Mouse (Mus musculus): ENCODE data around the gene Acot7. TPM values are rescaled to one million over a fixed set of nuclear protein-coding genes. Genes with fewer than 3 reads are reported as not detected.
"Not testable (repeated sequence)": the region's sequence is repeated elsewhere in the genome, so short reads cannot be mapped to it uniquely, and the experiment has no call there.

Gene Acot7
- polyA plus RNA-seq, 1 experiment from 2014 or later = 51.1 TPM

DNA sequence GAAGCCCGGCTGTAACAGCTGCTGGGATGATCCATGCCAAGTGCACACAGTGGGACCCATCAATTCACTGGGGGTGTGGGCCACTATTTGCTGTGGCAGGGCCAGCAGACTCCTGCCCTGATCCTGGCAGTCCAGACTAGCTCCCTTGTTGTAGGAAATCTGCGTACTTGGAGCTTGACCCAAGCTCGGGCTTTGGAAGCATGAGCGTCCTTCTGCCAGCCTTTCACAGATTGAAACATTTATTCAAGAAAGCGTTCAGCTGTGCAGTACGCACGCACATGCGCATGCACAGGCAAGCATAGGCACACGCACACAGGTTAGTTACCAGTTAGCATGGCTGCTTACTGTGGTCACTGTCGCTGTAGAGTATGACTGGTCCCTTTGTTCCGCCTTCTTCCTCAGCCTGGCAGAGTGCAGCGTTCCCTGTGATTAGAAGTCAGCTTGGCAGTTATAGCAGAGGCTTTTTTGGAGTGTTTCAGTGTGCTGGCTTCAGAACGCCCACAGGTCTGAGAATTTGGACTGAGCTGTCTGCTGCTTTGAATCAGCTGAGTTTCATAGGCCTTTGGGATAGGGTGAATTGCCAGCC, 49.1 kb downstream of the Acot7 start:
- Histone ChIP-seq H3K4me1 (replicated peaks; ENCODE audit: control insufficient read depth, insufficient read depth, low read length) (no peaks in the 10 kb centered on the region), H3K9ac (ENCODE audit: low read depth, low read length) (no peak overlapping the region), H3K4me3 (ENCODE audit: low read depth, low read length) (no peak overlapping the region), H3K36me3 (ENCODE audit: control insufficient read depth, insufficient read depth, low read length) (peaks cover 3% of the 10 kb centered on the region; the same call in 1 of the 2 replicates), H3K27me3 (replicated peaks; ENCODE audit: control insufficient read depth, insufficient read depth, low read length) (no peaks in the 10 kb centered on the region), H3K27ac (ENCODE audit: low read depth, low read length) (no peak overlapping the region), H3K4me2 (no peak overlapping the region), H3K9me3 (ENCODE audit: control insufficient read depth, low read length) (no peaks in the 10 kb centered on the region)
- ATAC-seq (replicated peaks; ENCODE audit: low FRiP score) = no peak
- no peak for DNase-seq (ENCODE audit: low spot score)
- 89% methylated on average over 13 of the region's 13 CpGs for whole genome bisulfite sequencing

- Histone ChIP-seq H3K9ac (ENCODE audit: low read depth, low read length) (no peak overlapping the region), H3K4me1 (replicated peaks; ENCODE audit: control insufficient read depth, insufficient read depth, low read length) (no peaks in the 10 kb centered on the region), H3K36me3 (ENCODE audit: control insufficient read depth, insufficient read depth, low read length) (peaks cover 3% of the 10 kb centered on the region; the same call in 1 of the 2 replicates), H3K9me3 (ENCODE audit: control insufficient read depth, low read length) (no peaks in the 10 kb centered on the region), H3K4me3 (ENCODE audit: low read depth, low read length) (no peak overlapping the region), H3K4me2 (no peak overlapping the region), H3K27ac (ENCODE audit: low read depth, low read length) (no peak overlapping the region), H3K27me3 (replicated peaks; ENCODE audit: control insufficient read depth, insufficient read depth, low read length) (no peaks in the 10 kb centered on the region)
- no peak for DNase-seq (ENCODE audit: low spot score)
- 77% methylated on average over 12 of the region's 12 CpGs for WGBS
- no peak for ATAC-seq (replicated peaks; ENCODE audit: low FRiP score)
Observed at GRCm38 (mm10) chr4:152227749-152228527, 50.0 kb downstream of the Acot7 start.

DNA sequence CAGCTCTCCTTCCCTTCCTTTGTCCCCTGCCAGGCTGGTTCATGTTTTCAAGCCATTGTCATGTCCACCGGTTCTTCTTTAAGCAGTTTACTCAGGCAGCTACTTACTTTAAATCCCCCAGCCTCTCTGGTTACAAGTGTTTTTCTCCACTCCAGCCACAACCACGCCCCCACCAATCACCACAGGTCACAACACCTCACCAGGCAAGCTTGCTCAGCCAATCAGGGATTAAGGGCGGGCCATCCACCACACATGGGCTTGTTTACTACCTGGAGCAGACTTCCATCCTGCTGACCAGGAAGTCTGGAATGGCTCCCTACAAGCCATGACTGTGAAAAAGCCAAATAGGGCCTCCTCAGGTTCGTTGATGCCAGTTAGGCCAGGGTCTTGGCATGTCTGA, 52.4 kb downstream of the Acot7 start:
- not testable (repeated sequence) for H3K9ac ChIP-seq (ENCODE audit: low read depth, low read length); H3K27ac ChIP-seq (ENCODE audit: low read depth, low read length); H3K36me3 ChIP-seq (ENCODE audit: control insufficient read depth, insufficient read depth, low read length); H3K4me3 ChIP-seq (ENCODE audit: low read depth, low read length); DNase-seq (ENCODE audit: low spot score); ATAC-seq (replicated peaks; ENCODE audit: low FRiP score); H3K27me3 ChIP-seq (replicated peaks; ENCODE audit: control insufficient read depth, insufficient read depth, low read length); H3K9me3 ChIP-seq (ENCODE audit: control insufficient read depth, low read length); H3K4me2 ChIP-seq; H3K4me1 ChIP-seq (replicated peaks; ENCODE audit: control insufficient read depth, insufficient read depth, low read length)
- WGBS = 48% methylated on average over 4 of the region's 4 CpGs

DNA sequence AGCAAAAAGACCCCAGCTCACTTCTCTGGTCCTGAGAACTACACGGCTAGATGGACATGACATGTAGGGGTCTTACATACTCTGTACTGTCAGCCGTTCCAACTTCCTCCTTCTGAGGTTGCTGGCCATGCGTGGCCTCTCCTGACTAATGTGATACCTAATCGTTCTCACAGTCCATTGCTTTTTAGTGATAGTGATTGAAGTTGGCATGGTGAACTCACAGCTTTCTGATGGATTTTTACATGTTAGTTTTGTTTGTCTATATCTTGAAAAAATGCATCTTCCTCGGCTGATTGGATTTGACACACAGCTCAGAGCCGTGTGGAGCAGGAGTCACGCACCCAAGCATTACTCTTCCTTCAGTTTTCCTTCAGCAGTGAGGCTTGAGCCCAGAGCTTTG, 53.4 kb downstream of the Acot7 start:
- ATAC-seq (replicated peaks; ENCODE audit: low FRiP score) = no peak
- H3K4me1 ChIP-seq (replicated peaks; ENCODE audit: control insufficient read depth, insufficient read depth, low read length) = no peaks in the 10 kb centered on the region
- WGBS = 75% methylated on average over 7 of the region's 7 CpGs

GRCm38 (mm10) chr4:152232411-152232903, 54.5 kb downstream of the Acot7 start:
- DNase-seq (ENCODE audit: low spot score) = no peak
- H3K27ac ChIP-seq (ENCODE audit: low read depth, low read length) = no peak overlapping the region
- no peaks in the 10 kb centered on the region for H3K4me1 ChIP-seq (replicated peaks; ENCODE audit: control insufficient read depth, insufficient read depth, low read length)
- ATAC-seq (replicated peaks; ENCODE audit: low FRiP score) = no peak
- 87% methylated on average over 4 of the region's 4 CpGs for WGBS
- H3K4me2 ChIP-seq = no peak overlapping the region
- H3K9me3 ChIP-seq (ENCODE audit: control insufficient read depth, low read length) = no peaks in the 10 kb centered on the region
- no peaks in the 10 kb centered on the region for H3K27me3 ChIP-seq (replicated peaks; ENCODE audit: control insufficient read depth, insufficient read depth, low read length)
- no peak overlapping the region for H3K9ac ChIP-seq (ENCODE audit: low read depth, low read length)
- peaks cover 3% of the 10 kb centered on the region; the same call in 1 of the 2 replicates for H3K36me3 ChIP-seq (ENCODE audit: control insufficient read depth, insufficient read depth, low read length)
- no peak overlapping the region for H3K4me3 ChIP-seq (ENCODE audit: low read depth, low read length)

More for the DNA sequence above, 53.4 kb downstream of the Acot7 start:
- Histone ChIP-seq H3K4me2 (no peak overlapping the region), H3K4me3 (ENCODE audit: low read depth, low read length) (no peak overlapping the region), H3K36me3 (ENCODE audit: control insufficient read depth, insufficient read depth, low read length) (peaks cover 3% of the 10 kb centered on the region; the same call in 1 of the 2 replicates), H3K27ac (ENCODE audit: low read depth, low read length) (no peak overlapping the region), H3K9ac (ENCODE audit: low read depth, low read length) (no peak overlapping the region), H3K9me3 (ENCODE audit: control insufficient read depth, low read length) (no peaks in the 10 kb centered on the region), H3K27me3 (replicated peaks; ENCODE audit: control insufficient read depth, insufficient read depth, low read length) (no peaks in the 10 kb centered on the region)
- DNase-seq (ENCODE audit: low spot score) = no peak

- Histone ChIP-seq H3K4me1 (replicated peaks; ENCODE audit: control insufficient read depth, insufficient read depth, low read length) (no peaks in the 10 kb centered on the region), H3K27me3 (replicated peaks; ENCODE audit: control insufficient read depth, insufficient read depth, low read length) (no peaks in the 10 kb centered on the region), H3K9ac (ENCODE audit: low read depth, low read length) (no peak overlapping the region), H3K36me3 (ENCODE audit: control insufficient read depth, insufficient read depth, low read length) (no peaks in the 10 kb centered on the region), H3K9me3 (ENCODE audit: control insufficient read depth, low read length) (no peaks in the 10 kb centered on the region), H3K27ac (ENCODE audit: low read depth, low read length) (no peak overlapping the region), H3K4me3 (ENCODE audit: low read depth, low read length) (no peak overlapping the region), H3K4me2 (no peak overlapping the region)
- 61% methylated on average over 4 of the region's 4 CpGs for WGBS
- ATAC-seq (replicated peaks; ENCODE audit: low FRiP score) = no peak
- DNase-seq (ENCODE audit: low spot score) = no peak
Observed at GRCm38 (mm10) chr4:152239974-152240373, 62.0 kb downstream of the Acot7 start.

- DNase-seq (ENCODE audit: low spot score) (no peak), ATAC-seq (replicated peaks; ENCODE audit: low FRiP score) (no peak)
- Histone ChIP-seq H3K27ac (ENCODE audit: low read depth, low read length) (no peak overlapping the region), H3K4me3 (ENCODE audit: low read depth, low read length) (no peak overlapping the region), H3K4me1 (replicated peaks; ENCODE audit: control insufficient read depth, insufficient read depth, low read length) (no peaks in the 10 kb centered on the region), H3K36me3 (ENCODE audit: control insufficient read depth, insufficient read depth, low read length) (no peaks in the 10 kb centered on the region), H3K9me3 (ENCODE audit: control insufficient read depth, low read length) (no peaks in the 10 kb centered on the region), H3K27me3 (replicated peaks; ENCODE audit: control insufficient read depth, insufficient read depth, low read length) (no peaks in the 10 kb centered on the region), H3K9ac (ENCODE audit: low read depth, low read length) (no peak overlapping the region), H3K4me2 (no peak overlapping the region)
- WGBS = 85% methylated on average over 9 of the region's 9 CpGs
Observed at GRCm38 (mm10) chr4:152243241-152243891, 65.4 kb downstream of the Acot7 start.

GRCm38 (mm10) chr4:152243969-152244368, 66.0 kb downstream of the Acot7 start:
- Histone ChIP-seq H3K4me1 (replicated peaks; ENCODE audit: control insufficient read depth, insufficient read depth, low read length) (no peaks in the 10 kb centered on the region), H3K9me3 (ENCODE audit: control insufficient read depth, low read length) (no peaks in the 10 kb centered on the region), H3K9ac (ENCODE audit: low read depth, low read length) (no peak overlapping the region), H3K27me3 (replicated peaks; ENCODE audit: control insufficient read depth, insufficient read depth, low read length) (no peaks in the 10 kb centered on the region), H3K36me3 (ENCODE audit: control insufficient read depth, insufficient read depth, low read length) (no peaks in the 10 kb centered on the region), H3K4me2 (no peak overlapping the region), H3K27ac (ENCODE audit: low read depth, low read length) (no peak overlapping the region), H3K4me3 (ENCODE audit: low read depth, low read length) (no peak overlapping the region)
- no peak for ATAC-seq (replicated peaks; ENCODE audit: low FRiP score)
- DNase-seq (ENCODE audit: low spot score) = no peak
- 78% methylated on average over 8 of the region's 8 CpGs for WGBS

Measured in liver, embryonic 11.5 days (tissue).